Mouse (Mus musculus): ENCODE measurements around the gene Trir. TPM values are rescaled to one million over a fixed set of nuclear protein-coding genes. Genes with fewer than 3 reads are reported as not detected.

Trir gene
- polyA plus RNA-seq, 1 experiment = 198 TPM

DNA sequence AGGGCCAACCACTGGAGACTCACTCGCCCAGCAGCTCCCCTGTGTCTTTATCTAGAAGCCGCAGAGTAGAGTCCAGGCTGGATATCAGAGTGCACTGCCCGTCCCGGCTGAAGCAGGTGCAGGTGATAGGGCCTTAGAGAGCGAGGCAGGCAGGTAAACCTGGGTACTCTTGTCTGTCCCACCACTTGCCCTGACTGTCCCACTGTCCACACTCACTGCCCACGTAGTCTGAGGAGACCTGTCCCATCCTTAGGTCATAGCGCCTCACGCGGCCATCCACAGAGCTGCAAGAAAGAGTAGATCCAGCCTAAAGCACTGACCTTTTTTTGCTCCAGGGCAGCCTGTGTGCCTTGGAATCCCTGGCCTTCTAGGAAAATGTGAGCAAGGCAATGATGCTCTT, 49.4 kb downstream of the Trir start:
- no peak overlapping the region for H3ac ChIP-seq (ENCODE audit: control insufficient read depth, insufficient read length)
- H3K36me3 ChIP-seq (ENCODE audit: control insufficient read depth, insufficient read depth) = peaks cover 12% of the 10 kb centered on the region
- no peaks in the 10 kb centered on the region for H3K27me3 ChIP-seq (ENCODE audit: control insufficient read depth, insufficient read depth, insufficient read length)
- no peak for TF ChIP-seq E2F4 (IDR thresholded peaks at IDR 0.05; ENCODE audit: insufficient read depth)
- no peak for TF ChIP-seq REST (IDR thresholded peaks at IDR 0.05; ENCODE audit: insufficient read depth, insufficient read length)
- TF ChIP-seq MYOD1 (IDR thresholded peaks at IDR 0.05; ENCODE audit: control insufficient read depth in 1 of 3, insufficient read length in 2 of 3, low read depth in 2 of 3) = no peak
- no peak for TF ChIP-seq MAX (IDR thresholded peaks at IDR 0.05; ENCODE audit: low read depth)
- no peak for TF ChIP-seq TCF3 (IDR thresholded peaks at IDR 0.05; ENCODE audit: insufficient read length, low read depth)
- TF ChIP-seq POLR2A (IDR thresholded peaks at IDR 0.05; ENCODE audit: insufficient read length, low read depth) = no peak
- no peak for TF ChIP-seq MYOG (IDR thresholded peaks at IDR 0.05; ENCODE audit: control insufficient read depth in 1 of 3, insufficient read depth in 1 of 3, insufficient read length in 2 of 3, low read depth in 2 of 3)
- no peak for TF ChIP-seq CEBPB (IDR thresholded peaks at IDR 0.05; ENCODE audit: insufficient read depth, poor library complexity, severe bottlenecking)
- TF ChIP-seq TCF12 (IDR thresholded peaks at IDR 0.05; ENCODE audit: insufficient read depth, poor library complexity, severe bottlenecking) = no peak
- no peak for TF ChIP-seq USF1 (IDR thresholded peaks at IDR 0.05; ENCODE audit: low read depth)
- no peak for TF ChIP-seq SRF (IDR thresholded peaks at IDR 0.05; ENCODE audit: control insufficient read depth, insufficient read length, low read depth)
- no peak for TF ChIP-seq POLR2AphosphoS2 (IDR thresholded peaks at IDR 0.05; ENCODE audit: insufficient read length, low read depth)
- H3K4me3 ChIP-seq = no peak overlapping the region
- no peak overlapping the region for H3K4me2 ChIP-seq (ENCODE audit: low read depth)
- peaks cover 9% of the 10 kb centered on the region for H3K79me2 ChIP-seq (ENCODE audit: control insufficient read depth, insufficient read depth)

DNA sequence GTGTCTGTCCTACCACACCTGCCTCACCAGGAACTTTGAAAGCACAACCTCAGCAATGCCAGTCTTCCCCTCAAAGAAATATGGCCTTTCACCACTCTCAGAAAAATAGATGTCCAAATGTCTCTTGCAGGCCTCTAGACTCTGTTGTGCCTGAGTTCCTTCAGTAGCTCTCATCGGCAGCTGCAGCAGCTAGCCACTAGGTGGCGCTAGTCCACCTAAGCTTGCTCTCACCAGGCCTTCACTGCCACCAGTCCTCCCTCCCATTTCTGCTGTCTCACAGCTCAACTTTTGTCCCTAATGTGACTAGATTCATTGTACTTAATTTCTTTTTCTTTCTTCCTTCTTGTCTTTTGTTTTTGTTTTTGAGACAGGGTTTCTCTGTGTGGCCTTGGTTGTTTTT, 50.4 kb downstream of the Trir start:
- no peak overlapping the region for H3K4me2 ChIP-seq (ENCODE audit: low read depth)
- peaks cover 12% of the 10 kb centered on the region for H3K36me3 ChIP-seq (ENCODE audit: control insufficient read depth, insufficient read depth)
- TF ChIP-seq MAX (IDR thresholded peaks at IDR 0.05; ENCODE audit: low read depth) (no peak), TCF3 (IDR thresholded peaks at IDR 0.05; ENCODE audit: insufficient read length, low read depth) (no peak), USF1 (IDR thresholded peaks at IDR 0.05; ENCODE audit: low read depth) (no peak), MYOD1 (IDR thresholded peaks at IDR 0.05; ENCODE audit: control insufficient read depth in 1 of 3, insufficient read length in 2 of 3, low read depth in 2 of 3) (no peak), SRF (IDR thresholded peaks at IDR 0.05; ENCODE audit: control insufficient read depth, insufficient read length, low read depth) (no peak), REST (IDR thresholded peaks at IDR 0.05; ENCODE audit: insufficient read depth, insufficient read length) (no peak), POLR2A (IDR thresholded peaks at IDR 0.05; ENCODE audit: insufficient read length, low read depth) (no peak), POLR2AphosphoS2 (IDR thresholded peaks at IDR 0.05; ENCODE audit: insufficient read length, low read depth) (no peak), TCF12 (IDR thresholded peaks at IDR 0.05; ENCODE audit: insufficient read depth, poor library complexity, severe bottlenecking) (no peak), CEBPB (IDR thresholded peaks at IDR 0.05; ENCODE audit: insufficient read depth, poor library complexity, severe bottlenecking) (no peak), MYOG (IDR thresholded peaks at IDR 0.05; ENCODE audit: control insufficient read depth in 1 of 3, insufficient read depth in 1 of 3, insufficient read length in 2 of 3, low read depth in 2 of 3) (no peak), E2F4 (IDR thresholded peaks at IDR 0.05; ENCODE audit: insufficient read depth) (no peak)
- H3K27me3 ChIP-seq (ENCODE audit: control insufficient read depth, insufficient read depth, insufficient read length) = no peaks in the 10 kb centered on the region
- no peak overlapping the region for H3K4me3 ChIP-seq
- peaks cover 9% of the 10 kb centered on the region for H3K79me2 ChIP-seq (ENCODE audit: control insufficient read depth, insufficient read depth)
- no peak overlapping the region for H3ac ChIP-seq (ENCODE audit: control insufficient read depth, insufficient read length)

Other genes starting within 250 kb of the Trir start
- 65.7 TPM for gene Nfix, start 226.5 kb upstream of the Trir start, polyA plus RNA-seq (2012; fragmentation: generic; extraction: Trizol)
- 6.7 TPM for gene Dand5, start 204.0 kb upstream of the Trir start, polyA plus RNA-seq (2012; fragmentation: generic; extraction: Trizol)
- 21.8 TPM for gene Gadd45gip1, start 195.3 kb upstream of the Trir start, polyA plus RNA-seq (2012; fragmentation: generic; extraction: Trizol)
- gene Rad23a, start 186.2 kb upstream of the Trir start, polyA plus RNA-seq (2012; fragmentation: generic; extraction: Trizol) = 139 TPM
- 385 TPM for gene Calr, start 179.9 kb upstream of the Trir start, polyA plus RNA-seq (2012; fragmentation: generic; extraction: Trizol)
- 73.3 TPM for gene Farsa, start 169.8 kb upstream of the Trir start, polyA plus RNA-seq (2012; fragmentation: generic; extraction: Trizol)
- gene Syce2, start 154.7 kb upstream of the Trir start, polyA plus RNA-seq (2012; fragmentation: generic; extraction: Trizol) = 2.3 TPM
- gene Gcdh, start 132.9 kb upstream of the Trir start, polyA plus RNA-seq (2012; fragmentation: generic; extraction: Trizol) = 20.9 TPM
- gene Klf1, start 124.9 kb upstream of the Trir start, polyA plus RNA-seq (2012; fragmentation: generic; extraction: Trizol) = 0.10 TPM
- gene Dnase2a, start 118.3 kb upstream of the Trir start, polyA plus RNA-seq (2012; fragmentation: generic; extraction: Trizol) = 9.2 TPM
- not detected for gene Mast1, start 89.5 kb upstream of the Trir start, polyA plus RNA-seq (2012; fragmentation: generic; extraction: Trizol)
- gene Rtbdn, start 79.8 kb upstream of the Trir start, polyA plus RNA-seq (2012; fragmentation: generic; extraction: Trizol) = not detected
- gene Gm49661, start 57.4 kb upstream of the Trir start, polyA plus RNA-seq (2012; fragmentation: generic; extraction: Trizol) = not detected
- gene Prdx2, start 57.2 kb upstream of the Trir start, polyA plus RNA-seq (2012; fragmentation: generic; extraction: Trizol) = 432 TPM
- gene Rnaseh2a, start 57.1 kb upstream of the Trir start, polyA plus RNA-seq (2012; fragmentation: generic; extraction: Trizol) = 74.1 TPM
- 140 TPM for gene Junb, start 48.1 kb upstream of the Trir start, polyA plus RNA-seq (2012; fragmentation: generic; extraction: Trizol)
- gene Hook2, start 36.2 kb upstream of the Trir start, polyA plus RNA-seq (2012; fragmentation: generic; extraction: Trizol) = 9.3 TPM
- gene Best2, start 12.3 kb upstream of the Trir start, polyA plus RNA-seq (2012; fragmentation: generic; extraction: Trizol) = not detected
- 204 TPM for gene Asna1, start 1.5 kb upstream of the Trir start, polyA plus RNA-seq (2012; fragmentation: generic; extraction: Trizol)
- gene Tnpo2, start 10.1 kb downstream of the Trir start, polyA plus RNA-seq (2012; fragmentation: generic; extraction: Trizol) = 46.3 TPM
- gene Fbxw9, start 33.2 kb downstream of the Trir start, polyA plus RNA-seq (2012; fragmentation: generic; extraction: Trizol) = 26.8 TPM
- 0.31 TPM for gene Gm5741, start 41.2 kb downstream of the Trir start, polyA plus RNA-seq (2012; fragmentation: generic; extraction: Trizol)
- 86.7 TPM for gene Dhps, start 44.9 kb downstream of the Trir start, polyA plus RNA-seq (2012; fragmentation: generic; extraction: Trizol)
- 166 TPM for gene Wdr83os, start 53.9 kb downstream of the Trir start, polyA plus RNA-seq (2012; fragmentation: generic; extraction: Trizol)
- 26.8 TPM for gene Wdr83, start 54.5 kb downstream of the Trir start, polyA plus RNA-seq (2012; fragmentation: generic; extraction: Trizol)
- 7.6 TPM for gene Man2b1, start 56.4 kb downstream of the Trir start, polyA plus RNA-seq (2012; fragmentation: generic; extraction: Trizol)
- not detected for gene Zfp791, start 96.3 kb downstream of the Trir start, polyA plus RNA-seq (2012; fragmentation: generic; extraction: Trizol)
- gene Cks1brt, start 125.1 kb downstream of the Trir start, polyA plus RNA-seq (2012; fragmentation: generic; extraction: Trizol) = not detected
- not detected for gene Olfr371, start 199.2 kb downstream of the Trir start, polyA plus RNA-seq (2012; fragmentation: generic; extraction: Trizol)

All from myocyte (in vitro differentiated cells).